Mouse (Mus musculus): Measurements from ENCODE around the gene Entpd7. TPM values are rescaled to one million over a fixed set of nuclear protein-coding genes. Genes with fewer than 3 reads are reported as not detected.

Entpd7 gene
- polyA plus RNA-seq, 1 experiment from 2014 or later, result 21.1 TPM

DNA sequence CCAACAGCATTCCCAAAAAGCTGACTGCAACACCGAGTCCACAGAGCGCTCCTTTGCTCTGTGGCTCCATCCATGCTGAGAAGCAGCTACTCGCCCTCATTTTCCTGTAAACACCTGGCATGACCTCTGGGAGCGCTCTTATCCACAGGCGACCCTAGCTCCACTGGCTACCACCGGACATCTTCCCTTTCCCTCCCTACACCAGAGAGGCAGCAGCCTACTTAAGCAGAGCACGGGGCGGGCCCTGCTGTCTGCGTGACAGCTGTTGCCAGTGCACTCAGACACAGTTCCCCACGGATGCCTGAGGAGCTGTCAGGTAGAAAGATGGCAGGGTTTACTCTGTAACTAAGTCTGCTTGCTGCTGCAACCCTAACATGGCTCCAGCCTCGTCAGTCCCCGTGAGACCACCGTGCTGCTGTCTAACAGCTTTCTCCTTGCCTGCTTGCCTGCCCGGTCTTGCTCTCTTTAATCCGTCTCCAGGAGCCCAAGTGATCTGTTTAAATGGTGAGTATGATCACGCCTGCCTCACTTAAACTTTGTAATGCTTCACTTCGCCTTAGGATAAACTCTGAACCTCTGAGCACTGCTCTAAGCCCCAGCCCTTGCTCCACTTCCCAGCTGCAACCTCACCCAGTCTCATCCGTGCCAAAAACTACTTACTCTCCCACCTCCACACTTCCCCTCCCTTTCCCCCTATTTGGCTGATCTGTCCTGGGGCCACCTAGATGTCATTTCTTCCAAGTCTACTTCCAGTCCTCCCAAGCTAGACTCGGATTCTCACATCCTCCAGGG is 27.1 kb upstream of the Entpd7 start:
- H3K4me3 ChIP-seq (replicated peaks), result no peak overlapping the region
- ATAC-seq, result peak; percentile 54
- H3K27me3 ChIP-seq (replicated peaks), result no peaks in the 10 kb centered on the region
- peaks cover 20% of the 10 kb centered on the region for H3K36me3 ChIP-seq
- H3K27ac ChIP-seq, result no peak overlapping the region
- 0 out of 2 replicates have a peak overlapping the region, but pooled peaks have one; percentile 3 for H3K4me2 ChIP-seq (replicated peaks)
- no peak overlapping the region for H3K9ac ChIP-seq
- peaks cover 11% of the 10 kb centered on the region for H3K4me1 ChIP-seq (replicated peaks)
- WGBS, result 37% methylated on average over 19 of the region's 19 CpGs
- H3K9me3 ChIP-seq, result no peaks in the 10 kb centered on the region

DNA sequence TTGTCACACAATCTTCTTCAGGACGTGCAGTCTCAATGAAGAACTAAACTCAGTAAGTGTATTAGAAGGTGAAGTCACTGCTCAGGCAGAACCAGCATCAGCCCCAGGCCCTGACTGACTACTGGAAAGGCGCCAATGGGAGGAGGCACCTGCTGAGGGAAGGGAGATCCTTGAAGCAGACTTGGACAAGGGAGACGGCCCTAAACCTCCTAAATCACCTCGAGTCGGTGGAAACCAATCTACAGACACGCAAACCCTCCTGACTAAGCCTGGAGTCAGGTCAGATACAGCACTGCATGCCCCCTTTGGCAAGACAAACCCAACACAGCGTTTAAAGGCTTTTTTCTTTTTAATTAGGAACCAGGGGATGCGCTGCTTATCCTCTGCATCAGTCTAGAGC is 26.0 kb upstream of the Entpd7 start:
- Histone ChIP-seq H3K4me1 (replicated peaks) (peaks cover 11% of the 10 kb centered on the region), H3K4me3 (replicated peaks) (no peak overlapping the region), H3K27me3 (replicated peaks) (no peaks in the 10 kb centered on the region), H3K4me2 (replicated peaks) (no peak overlapping the region), H3K9ac (no peak overlapping the region), H3K9me3 (no peaks in the 10 kb centered on the region), H3K36me3 (peaks cover 20% of the 10 kb centered on the region), H3K27ac (no peak overlapping the region)
- no peak for ATAC-seq
- WGBS, result 72% methylated on average over 8 of the region's 8 CpGs

DNA sequence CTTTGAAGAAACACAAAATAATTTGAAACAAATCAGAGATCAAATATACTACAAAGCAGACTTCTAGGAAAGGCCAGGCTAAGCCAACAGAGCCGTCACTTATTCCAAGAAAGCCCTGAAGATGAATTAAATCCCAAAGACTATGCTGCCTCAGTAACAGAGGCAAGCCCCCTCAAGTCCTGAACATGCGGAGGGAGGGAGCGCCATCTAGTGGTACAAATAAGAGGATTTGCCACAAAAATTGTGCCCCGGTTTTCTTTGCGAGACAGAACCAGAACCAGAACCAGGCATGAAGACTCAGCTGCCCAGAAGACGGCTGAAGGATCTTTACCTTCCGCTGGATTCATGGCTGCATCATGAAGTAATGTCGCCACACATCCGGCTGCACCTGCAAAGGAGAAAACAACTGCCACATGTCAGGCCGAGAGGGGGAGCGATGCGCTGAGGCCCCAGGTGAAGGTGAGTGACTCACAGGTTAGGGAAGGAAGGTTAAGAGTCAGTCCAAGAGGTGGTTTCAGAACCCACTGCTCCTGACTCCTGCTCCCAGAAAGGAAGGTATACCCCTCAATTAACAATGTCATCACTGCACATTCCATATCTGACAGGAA is 23.9 kb upstream of the Entpd7 start:
- peaks cover 20% of the 10 kb centered on the region for H3K36me3 ChIP-seq
- no peak for ATAC-seq
- H3K9me3 ChIP-seq, result no peaks in the 10 kb centered on the region
- H3K27ac ChIP-seq, result no peak overlapping the region
- H3K4me3 ChIP-seq (replicated peaks), result no peak overlapping the region
- WGBS, result 56% methylated on average over 12 of the region's 12 CpGs
- H3K4me2 ChIP-seq (replicated peaks), result no peak overlapping the region
- peaks cover 19% of the 10 kb centered on the region for H3K4me1 ChIP-seq (replicated peaks)
- H3K9ac ChIP-seq, result no peak overlapping the region
- H3K27me3 ChIP-seq (replicated peaks), result no peaks in the 10 kb centered on the region

DNA sequence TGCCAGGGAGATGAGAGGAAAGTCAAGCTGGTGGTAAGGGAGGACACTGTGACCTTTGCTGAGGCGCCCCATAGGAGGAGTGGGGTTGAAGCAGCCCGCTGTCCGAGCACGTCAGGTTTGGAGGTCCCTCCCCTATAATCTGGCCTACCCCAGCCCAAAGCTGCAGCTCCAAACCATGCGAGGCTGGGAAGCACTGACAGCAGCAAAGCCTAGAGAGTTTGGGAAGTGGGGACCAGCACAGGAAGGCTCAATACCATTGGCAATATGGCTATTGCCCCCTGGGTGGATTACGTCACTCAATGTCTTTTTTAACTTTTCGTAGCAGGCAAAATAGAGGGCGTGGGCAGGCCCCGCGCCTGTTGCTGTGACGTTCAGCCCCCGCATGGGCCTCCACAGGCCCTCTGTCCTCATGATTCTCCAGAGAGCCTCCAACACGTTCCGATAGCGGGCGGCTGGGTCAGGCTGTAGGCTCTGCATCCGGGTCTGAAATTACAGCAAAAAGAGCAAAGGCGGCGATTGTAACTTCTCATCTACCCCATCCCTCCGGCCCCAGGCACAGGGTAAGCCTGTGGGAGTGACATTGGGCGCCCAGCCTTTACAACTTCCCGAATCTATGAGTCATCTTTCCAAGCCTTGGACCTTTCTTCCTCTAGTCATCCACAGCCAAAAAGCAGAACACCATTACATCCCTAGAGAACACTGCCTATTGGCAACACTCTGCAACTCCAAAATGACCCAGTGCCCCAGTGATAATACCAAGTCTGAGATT is 22.6 kb upstream of the Entpd7 start:
- no peak overlapping the region for H3K4me3 ChIP-seq (replicated peaks)
- no peak overlapping the region for H3K9ac ChIP-seq
- H3K4me1 ChIP-seq (replicated peaks), result peaks cover 27% of the 10 kb centered on the region
- 82% methylated on average over 22 of the region's 22 CpGs for WGBS
- H3K27me3 ChIP-seq (replicated peaks), result no peaks in the 10 kb centered on the region
- no peak overlapping the region for H3K4me2 ChIP-seq (replicated peaks)
- no peak overlapping the region for H3K27ac ChIP-seq
- ATAC-seq, result no peak
- no peaks in the 10 kb centered on the region for H3K9me3 ChIP-seq
- peaks cover 20% of the 10 kb centered on the region for H3K36me3 ChIP-seq

DNA sequence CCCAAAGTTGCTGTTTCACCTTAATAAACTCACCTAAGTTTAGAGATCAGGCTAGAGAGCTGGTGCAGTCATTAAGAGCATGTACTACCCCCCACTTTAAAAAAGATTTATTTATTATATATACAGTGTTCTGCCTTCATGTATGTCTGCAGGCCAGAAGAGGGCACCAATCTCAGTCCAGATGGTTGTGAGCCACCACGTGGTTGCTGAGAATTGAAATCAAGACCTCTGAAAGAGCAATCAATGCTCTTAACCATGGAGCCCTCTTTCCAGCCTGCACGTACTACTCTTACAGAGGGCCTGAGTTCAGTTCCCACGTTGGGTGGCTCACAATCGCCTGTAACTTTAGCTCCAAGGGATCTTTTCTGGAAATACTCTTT is 22.1 kb upstream of the Entpd7 start:
- ATAC-seq, result no peak
- Histone ChIP-seq H3K4me3 (replicated peaks) (no peak overlapping the region), H3K9me3 (no peaks in the 10 kb centered on the region), H3K27ac (no peak overlapping the region), H3K36me3 (peaks cover 20% of the 10 kb centered on the region), H3K4me2 (replicated peaks) (no peak overlapping the region), H3K4me1 (replicated peaks) (peaks cover 22% of the 10 kb centered on the region), H3K27me3 (replicated peaks) (no peaks in the 10 kb centered on the region), H3K9ac (no peak overlapping the region)
- WGBS, result 58% methylated on average over 4 of the region's 4 CpGs

DNA sequence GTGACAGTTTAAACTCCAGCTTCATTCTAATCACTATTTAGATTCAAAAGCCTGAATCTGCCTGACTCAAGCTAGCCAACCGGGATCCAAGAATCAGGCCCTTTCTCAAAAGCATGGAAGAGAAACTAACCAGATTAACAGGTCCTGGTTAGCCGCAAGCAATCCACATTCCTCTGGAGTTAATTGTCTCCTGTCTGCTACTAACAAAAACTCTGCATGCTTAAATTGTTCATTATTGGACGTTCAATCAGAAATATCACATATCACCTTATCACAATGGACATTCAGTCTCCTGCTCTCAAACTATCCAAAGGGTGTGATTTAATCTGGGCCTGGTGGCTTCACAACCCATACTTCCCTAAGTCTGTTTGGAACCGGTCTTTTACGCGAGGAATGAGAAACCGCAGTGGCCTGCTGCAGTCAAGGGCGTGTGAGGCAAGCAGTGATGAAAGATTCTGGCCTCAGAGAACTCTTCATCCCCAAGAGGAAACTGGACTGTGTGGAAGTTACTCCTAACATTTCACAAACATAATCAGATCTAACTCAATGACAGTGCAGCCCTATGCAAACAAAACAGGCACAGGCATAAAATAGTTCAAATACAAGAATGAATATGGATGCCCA is 20.2 kb upstream of the Entpd7 start:
- Histone ChIP-seq H3K4me2 (replicated peaks) (no peak overlapping the region), H3K27me3 (replicated peaks) (no peaks in the 10 kb centered on the region), H3K27ac (no peak overlapping the region), H3K9ac (no peak overlapping the region), H3K4me1 (replicated peaks) (peaks cover 18% of the 10 kb centered on the region; the same call in 1 of the 2 replicates), H3K4me3 (replicated peaks) (no peak overlapping the region), H3K36me3 (peaks cover 8% of the 10 kb centered on the region), H3K9me3 (no peaks in the 10 kb centered on the region)
- 76% methylated on average over 8 of the region's 8 CpGs for WGBS
- ATAC-seq, result no peak

DNA sequence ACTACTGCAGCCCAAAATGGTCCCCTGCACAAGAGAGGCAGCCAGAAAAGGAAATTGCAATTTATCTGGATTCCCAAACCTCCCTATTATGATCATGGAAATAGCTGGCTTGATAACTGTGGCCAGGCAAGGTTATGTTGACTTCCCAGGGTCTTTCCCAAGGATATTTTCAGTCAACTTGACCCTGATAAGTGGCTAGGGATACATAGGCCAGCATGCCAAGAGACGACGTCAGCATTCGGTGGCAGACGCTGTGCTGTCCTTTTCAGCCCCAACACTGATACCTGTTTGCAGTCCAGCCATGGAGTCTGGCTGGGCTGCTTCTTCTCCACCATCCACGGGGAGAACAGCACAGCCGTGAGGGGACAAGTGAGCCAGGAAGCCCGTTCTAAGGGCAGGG is 18.4 kb upstream of the Entpd7 start:
- no peak for ATAC-seq
- H3K9me3 ChIP-seq, result no peaks in the 10 kb centered on the region
- 0 out of 2 replicates have a peak overlapping the region, but pooled peaks have one; percentile 22 for H3K27ac ChIP-seq
- peak overlapping the region; percentile 5; the same call in 1 of the 2 replicates for H3K9ac ChIP-seq
- H3K36me3 ChIP-seq, result no peaks in the 10 kb centered on the region
- peaks cover 18% of the 10 kb centered on the region; the same call in 1 of the 2 replicates for H3K4me1 ChIP-seq (replicated peaks)
- 67% methylated on average over 7 of the region's 7 CpGs for WGBS
- H3K27me3 ChIP-seq (replicated peaks), result no peaks in the 10 kb centered on the region
- 0 out of 2 replicates have a peak overlapping the region, but pooled peaks have one; percentile 11 for H3K4me2 ChIP-seq (replicated peaks)
- H3K4me3 ChIP-seq (replicated peaks), result no peak overlapping the region

DNA sequence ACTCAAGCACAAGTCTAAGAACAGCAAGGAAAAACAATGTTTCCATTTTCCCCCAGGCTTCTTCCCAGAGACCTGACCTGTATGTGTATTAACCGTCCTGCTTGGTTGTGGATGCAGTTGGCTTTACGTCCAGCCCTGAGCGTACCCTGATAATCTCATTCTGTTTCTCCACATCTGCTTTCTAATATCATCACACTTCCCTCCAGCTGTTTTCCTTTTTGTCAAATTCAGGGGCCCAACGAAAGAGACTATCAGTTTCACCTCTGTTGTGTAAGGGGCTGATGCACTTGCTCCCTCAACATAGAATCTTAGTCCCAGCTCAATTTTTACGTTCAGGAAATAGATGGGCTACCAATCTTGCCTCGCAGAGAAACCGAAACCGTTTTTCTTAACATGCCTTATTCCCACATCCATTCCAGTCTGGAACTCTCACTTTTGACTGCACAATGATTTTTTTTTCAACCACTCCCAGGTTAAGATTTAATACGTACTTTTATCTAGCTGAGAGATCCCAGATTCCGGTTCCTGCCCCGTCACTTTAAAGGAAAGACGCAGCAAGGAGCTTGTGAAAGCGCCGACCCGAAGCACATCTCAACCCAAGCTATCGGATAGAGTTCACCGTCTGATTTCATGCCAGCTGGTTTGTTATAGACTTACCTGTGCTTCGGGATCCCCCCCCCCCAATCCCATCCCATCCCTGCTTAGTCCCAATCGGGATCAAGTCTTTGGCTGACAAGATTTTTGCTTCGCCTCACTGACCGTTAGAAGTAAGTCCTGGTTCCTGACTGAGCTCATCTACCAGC is 15.8 kb upstream of the Entpd7 start:
- no peaks in the 10 kb centered on the region for H3K9me3 ChIP-seq
- H3K27me3 ChIP-seq (replicated peaks), result no peaks in the 10 kb centered on the region
- peak overlapping the region; percentile 92 for H3K4me3 ChIP-seq (replicated peaks)
- 4% methylated on average over 21 of the region's 21 CpGs for WGBS
- peak overlapping the region; percentile 90 for H3K27ac ChIP-seq
- peak overlapping the region; percentile 95 for H3K9ac ChIP-seq
- peak overlapping the region; percentile 71 for H3K4me2 ChIP-seq (replicated peaks)
- no peaks in the 10 kb centered on the region for H3K36me3 ChIP-seq
- no peak for ATAC-seq
- peaks cover 23% of the 10 kb centered on the region for H3K4me1 ChIP-seq (replicated peaks)

DNA sequence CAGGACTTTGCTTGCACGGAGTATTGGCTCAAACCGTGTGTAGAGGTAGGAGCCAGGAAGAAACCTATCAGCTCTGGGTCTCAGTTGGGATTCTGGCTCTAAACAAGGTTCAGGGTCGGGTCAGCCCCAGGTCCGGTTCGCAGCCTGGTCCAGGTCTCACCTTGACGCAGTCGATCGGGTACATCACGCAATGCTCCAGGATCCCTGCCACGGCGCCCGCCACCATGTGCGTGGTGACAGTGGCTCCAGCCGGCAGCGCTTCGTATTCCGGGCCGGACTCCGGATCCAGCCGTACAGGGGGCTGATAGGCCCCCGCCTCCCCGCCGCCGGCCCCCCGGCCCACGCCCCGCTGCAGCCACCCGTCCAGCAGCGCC is 15.2 kb upstream of the Entpd7 start:
- ATAC-seq, result no peak; the same call in 1 of the 2 replicates
- H3K9me3 ChIP-seq, result no peaks in the 10 kb centered on the region
- no peaks in the 10 kb centered on the region for H3K27me3 ChIP-seq (replicated peaks)
- peaks cover 19% of the 10 kb centered on the region for H3K4me1 ChIP-seq (replicated peaks)
- H3K27ac ChIP-seq, result peak overlapping the region; percentile 90
- peak overlapping the region; percentile 92 for H3K4me3 ChIP-seq (replicated peaks)
- no peaks in the 10 kb centered on the region for H3K36me3 ChIP-seq
- WGBS, result 0% methylated on average over 12 of the region's 29 CpGs
- H3K4me2 ChIP-seq (replicated peaks), result peak overlapping the region; percentile 71
- H3K9ac ChIP-seq, result peak overlapping the region; percentile 95

DNA sequence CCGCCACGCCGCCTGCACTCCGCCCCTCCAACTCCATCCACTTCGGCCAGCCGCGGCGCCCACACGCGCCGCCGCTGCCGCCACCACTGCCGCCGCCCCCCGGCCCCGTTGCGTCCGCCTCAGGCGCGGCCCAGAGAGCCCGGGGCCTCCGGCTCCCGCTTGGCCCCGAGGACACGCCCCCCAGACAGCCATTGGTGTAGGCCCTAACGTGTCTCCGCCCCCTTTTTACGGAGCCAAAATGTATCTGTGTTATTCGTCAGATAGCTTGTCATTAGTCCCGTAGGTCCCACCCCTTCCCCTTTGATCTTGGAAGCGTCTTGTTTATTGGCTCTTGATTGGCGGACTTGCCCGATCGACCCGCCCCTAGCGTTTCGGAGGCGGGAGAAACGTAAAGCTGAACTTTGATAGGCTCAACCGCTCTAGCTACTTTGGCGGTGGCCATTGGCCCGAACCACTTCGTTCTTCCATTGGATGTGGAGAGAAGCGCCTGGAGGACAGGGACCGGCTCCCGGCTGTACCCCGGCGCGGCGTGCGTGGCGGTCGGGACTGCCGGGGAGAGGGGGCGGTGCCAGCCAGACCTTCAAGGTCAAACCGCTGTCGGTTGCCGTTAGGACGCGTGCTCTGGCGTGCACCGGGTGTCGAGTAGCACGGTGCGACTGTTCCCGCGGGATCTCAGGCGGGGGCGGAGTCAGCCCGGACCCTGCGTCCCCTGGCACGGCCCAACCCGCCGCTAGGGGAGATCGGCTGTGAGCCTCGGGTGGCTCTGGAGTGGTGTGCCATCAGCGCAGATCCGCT is 14.5 kb upstream of the Entpd7 start, which contains the start of gene Slc25a28:
TSS of gene Slc25a28 (minus strand) at position 152 of the 795 bp plus-strand sequence.
- Histone ChIP-seq H3K27ac (peak within 1 kb of the TSS; percentile 99), H3K4me3 (replicated peaks) (peak within 1 kb of the TSS; percentile 92), H3K9ac (peak within 1 kb of the TSS; percentile 95), H3K4me2 (replicated peaks) (peak within 1 kb of the TSS; percentile 75), H3K4me1 (replicated peaks) (peaks cover 17% of the 10 kb centered on the region), H3K36me3 (no peaks in the 10 kb centered on the region), H3K27me3 (replicated peaks) (no peaks in the 10 kb centered on the region), H3K9me3 (no peaks in the 10 kb centered on the region)
- peak; percentile 97 for ATAC-seq
- under 1% methylated on average over 75 of the region's 79 CpGs for WGBS

All from intestine, embryonic 15.5 days (tissue).